Mouse (Mus musculus) midbrain, embryonic 13.5 days (tissue): ENCODE measurements at regions not wholly inside any gene's neighbourhood (a gene's known extent, or its start where the extent isn't known, plus 50 kb on each side); places are given as distances from the start of the nearest gene placed in this dataset.

Experiments
- ATAC-seq: fragments of 200-750 bp; cut with Nextera tagmentation; 2 replicates; pipeline ENCODE4 v1.8.0; 2017; ENCODE audit warnings: mild to moderate bottlenecking, moderate TSS enrichment, moderate library complexity
- H3K27ac ChIP-seq: fragments of 300-500 bp; sonication (generic); 2 replicates; pipeline ENCODE4 v1.5.1; 2015; ENCODE audit warnings: inconsistent platforms, mild to moderate bottlenecking, moderate library complexity
- H3K27me3 ChIP-seq: fragments of 300-500 bp; sonication (generic); 2 replicates; pipeline ENCODE4 v1.6.1; 2015; ENCODE audit warnings: mild to moderate bottlenecking, inconsistent platforms
- H3K36me3 ChIP-seq: fragments of 300-500 bp; sonication (generic); 2 replicates; pipeline ENCODE4 v1.6.1; 2015; ENCODE audit warnings: mild to moderate bottlenecking, inconsistent platforms
- H3K4me1 ChIP-seq: fragments of 300-500 bp; sonication (generic); replicated peaks from 2 replicates; pipeline ENCODE4 v1.6.1; 2015; ENCODE audit warnings: inconsistent platforms
- H3K4me2 ChIP-seq: fragments of 300-500 bp; sonication (generic); replicated peaks from 2 replicates; pipeline ENCODE4 v1.6.1; 2015; ENCODE audit warnings: moderate library complexity, mild to moderate bottlenecking, inconsistent platforms
- H3K4me3 ChIP-seq: fragments of 300-500 bp; sonication (generic); replicated peaks from 2 replicates; pipeline ENCODE4 v1.5.1; 2015; ENCODE audit warnings: mild to moderate bottlenecking, inconsistent platforms
- H3K9ac ChIP-seq: fragments of 300-500 bp; sonication (generic); replicated peaks from 2 replicates; pipeline ENCODE4 v1.6.1; 2015; ENCODE audit warnings: mild to moderate bottlenecking, inconsistent platforms
- H3K9me3 ChIP-seq: fragments of 300-500 bp; sonication (generic); 2 replicates; pipeline ENCODE4 v1.6.1; 2016; ENCODE audit warnings: mild to moderate bottlenecking, inconsistent platforms
- WGBS: fragments of 180-500 bp; shearing (Covaris S2); methylation state at CpG from one replicate; pipeline ENCODE4 v1.1.7; 2015; 5-methylcytosine and 5-hydroxymethylcytosine counted together

GRCm38 (mm10) chr7:111138038-111138437, 55.2 kb upstream of the Eif4g2 start:
- Histone ChIP-seq H3K4me3 (no peak overlapping the region), H3K27ac (no peak overlapping the region), H3K27me3 (no peaks in the 10 kb centered on the region), H3K9ac (no peak overlapping the region), H3K4me2 (no peak overlapping the region), H3K4me1 (no peaks in the 10 kb centered on the region), H3K9me3 (no peaks in the 10 kb centered on the region), H3K36me3 (no peaks in the 10 kb centered on the region)
- WGBS, result 96% methylated on average over 2 of the region's 2 CpGs
- ATAC-seq, result no peak

GRCm38 (mm10) chr7:111136066-111136639, 53.3 kb upstream of the Eif4g2 start:
- Histone ChIP-seq H3K36me3 (no peaks in the 10 kb centered on the region), H3K4me1 (no peaks in the 10 kb centered on the region), H3K4me2 (no peak overlapping the region), H3K4me3 (no peak overlapping the region), H3K9ac (no peak overlapping the region), H3K9me3 (no peaks in the 10 kb centered on the region), H3K27me3 (no peaks in the 10 kb centered on the region), H3K27ac (no peak overlapping the region)
- no peak for ATAC-seq
- WGBS, result 85% methylated on average over 6 of the region's 6 CpGs

- Histone ChIP-seq H3K9ac (no peak overlapping the region), H3K27ac (no peak overlapping the region), H3K27me3 (no peaks in the 10 kb centered on the region), H3K36me3 (no peaks in the 10 kb centered on the region), H3K9me3 (no peaks in the 10 kb centered on the region), H3K4me2 (no peak overlapping the region), H3K4me3 (no peak overlapping the region), H3K4me1 (no peaks in the 10 kb centered on the region)
- no peak for ATAC-seq
- WGBS, result 91% methylated on average over 2 of the region's 2 CpGs
Observed at GRCm38 (mm10) chr7:111134496-111134895, 51.7 kb upstream of the Eif4g2 start.
